Mouse (Mus musculus) 3134 (cell line): Measurements from ENCODE around the gene Edrf1.

Experiments used
- DNase-seq: peaks from one replicate; pipeline ENCODE4 v3.0.0-alpha.2; 2011; ENCODE audit warnings: low spot score; ENCODE audit not compliant: insufficient read length; ENCODE audit errors: extremely low read depth

Gene Edrf1

GRCm38 (mm10) chr7:133637361-133638305 lies at the start of gene Edrf1:
Gene Edrf1, plus strand, starts transcription at chr7:133637543.
- DNase-seq = peak; percentile 100

DNA sequence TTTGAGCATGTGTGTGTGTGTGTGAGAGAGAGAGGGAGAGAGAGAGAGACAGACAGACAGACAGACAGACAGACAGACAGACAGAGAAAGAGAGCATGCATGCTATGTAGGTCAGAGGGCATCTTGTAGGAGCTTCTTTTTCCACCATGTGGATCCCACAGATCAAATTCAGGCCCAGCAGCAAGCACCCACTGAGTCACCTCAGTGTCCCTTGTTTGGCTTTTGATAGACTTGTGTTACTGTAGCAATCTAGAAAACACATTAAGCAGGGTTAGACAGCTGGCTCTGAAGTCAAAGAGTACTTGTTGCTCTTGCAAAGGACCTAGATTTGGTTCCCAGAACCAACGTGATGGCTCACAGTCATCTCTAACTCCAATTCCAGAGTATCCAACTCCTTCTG lies 45.6 kb upstream of the Edrf1 start:
- no peak for DNase-seq

GRCm38 (mm10) chr7:133600558-133600957 lies 36.8 kb upstream of the Edrf1 start:
- DNase-seq = no peak

DNA sequence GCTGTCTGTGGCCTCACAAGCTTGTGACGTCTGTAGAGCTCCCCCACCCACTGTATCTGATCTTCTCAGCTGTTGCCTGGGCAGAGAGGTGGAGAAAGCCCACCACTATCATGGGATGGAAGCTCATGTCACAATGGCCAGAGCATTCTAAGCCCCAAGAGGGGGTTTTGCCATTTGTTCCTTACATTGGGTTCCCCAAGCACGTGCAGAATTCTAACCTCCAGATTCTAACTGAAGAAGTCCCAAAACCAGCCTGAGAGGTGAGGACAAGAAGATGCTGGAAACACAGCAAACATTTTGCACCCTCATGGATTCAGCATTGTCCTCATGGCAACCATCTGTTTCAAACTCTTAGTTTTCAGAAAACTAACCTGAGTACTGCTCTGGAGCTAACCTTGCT lies 35.3 kb upstream of the Edrf1 start, which contains the start of gene Tex36:
Gene Tex36, minus strand, starts transcription at position 101 of the 400 bp plus-strand sequence.
- DNase-seq = no peak

GRCm38 (mm10) chr7:133603156-133603555 lies 34.2 kb upstream of the Edrf1 start:
- DNase-seq = no peak

GRCm38 (mm10) chr7:133604427-133605081 lies 32.8 kb upstream of the Edrf1 start:
- DNase-seq = no peak

DNA sequence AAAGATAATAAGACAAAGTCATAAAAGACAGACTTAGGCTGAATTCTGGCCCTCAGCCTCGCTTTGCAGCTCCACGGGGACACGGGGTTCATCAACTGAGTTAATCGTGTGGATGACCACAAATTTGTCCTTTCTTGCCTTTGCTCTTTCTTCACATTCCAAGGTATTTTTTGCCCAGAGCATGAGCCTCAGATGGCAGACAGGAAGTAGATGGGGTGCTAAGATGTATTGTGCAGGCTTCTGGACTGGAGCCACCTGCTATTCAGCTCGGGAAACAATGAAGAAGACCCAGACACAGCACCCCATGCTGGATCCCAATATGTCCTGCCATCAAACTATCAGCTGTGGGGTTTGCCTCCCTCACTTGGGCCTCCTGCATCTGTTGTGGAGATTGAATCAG lies 30.0 kb upstream of the Edrf1 start:
- no peak for DNase-seq

GRCm38 (mm10) chr7:133607883-133608575 lies 29.3 kb upstream of the Edrf1 start:
- no peak for DNase-seq

DNA sequence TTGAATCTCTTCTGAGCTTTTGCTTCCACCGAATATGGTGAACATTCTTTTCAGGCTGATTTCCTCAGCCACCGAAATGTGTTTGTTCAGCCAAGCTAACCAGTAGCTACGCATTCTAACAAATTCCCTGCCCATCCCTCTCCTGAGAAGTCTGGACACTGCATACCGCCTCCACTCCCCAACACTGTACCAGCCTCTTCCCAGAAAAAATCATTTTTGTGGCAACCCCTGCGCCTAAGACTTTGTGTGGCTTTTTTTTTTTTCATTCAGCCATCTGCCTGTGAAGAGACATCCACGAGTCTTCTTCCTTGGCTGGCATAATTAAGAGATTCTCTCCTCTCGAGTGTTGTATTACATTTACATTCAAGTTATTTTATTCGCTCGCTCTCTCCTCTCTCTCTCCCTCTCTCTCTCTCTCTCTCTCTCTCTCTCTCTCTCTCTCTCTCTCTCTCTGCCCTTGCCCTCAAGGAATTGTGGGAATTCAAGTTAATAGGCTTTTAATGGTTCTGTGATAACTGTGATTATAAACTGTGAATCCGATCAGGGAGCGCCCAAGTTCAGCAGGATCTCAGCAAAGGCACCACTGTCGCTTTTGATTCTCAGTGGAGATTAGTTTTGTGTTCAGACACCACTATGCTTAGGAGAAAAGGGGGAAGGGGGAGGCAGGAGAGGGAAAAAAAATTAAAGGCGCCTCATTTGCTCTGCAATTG lies 28.6 kb upstream of the Edrf1 start:
- DNase-seq = no peak

DNA sequence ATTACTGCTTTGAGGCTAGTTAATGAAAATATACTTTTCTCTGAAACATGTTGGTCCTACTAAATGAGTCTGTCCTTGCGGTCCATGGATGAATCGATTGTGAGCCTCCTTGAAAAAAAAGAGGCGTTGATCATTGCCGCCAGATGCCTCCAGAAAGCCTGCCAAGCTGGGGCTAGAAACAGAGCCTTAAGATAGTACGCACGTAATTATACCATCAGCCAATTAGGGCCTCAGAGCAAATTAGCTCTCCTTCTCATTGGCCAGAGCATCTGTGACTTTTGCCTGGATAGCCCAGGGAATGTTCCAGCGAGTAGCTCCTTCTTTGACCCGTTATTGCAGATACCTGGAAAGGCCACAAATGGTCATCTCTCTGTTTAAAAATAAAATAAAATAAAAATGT lies 27.8 kb upstream of the Edrf1 start:
- no peak for DNase-seq

- no peak for DNase-seq
Observed at GRCm38 (mm10) chr7:133612981-133613380, 24.4 kb upstream of the Edrf1 start.

DNA sequence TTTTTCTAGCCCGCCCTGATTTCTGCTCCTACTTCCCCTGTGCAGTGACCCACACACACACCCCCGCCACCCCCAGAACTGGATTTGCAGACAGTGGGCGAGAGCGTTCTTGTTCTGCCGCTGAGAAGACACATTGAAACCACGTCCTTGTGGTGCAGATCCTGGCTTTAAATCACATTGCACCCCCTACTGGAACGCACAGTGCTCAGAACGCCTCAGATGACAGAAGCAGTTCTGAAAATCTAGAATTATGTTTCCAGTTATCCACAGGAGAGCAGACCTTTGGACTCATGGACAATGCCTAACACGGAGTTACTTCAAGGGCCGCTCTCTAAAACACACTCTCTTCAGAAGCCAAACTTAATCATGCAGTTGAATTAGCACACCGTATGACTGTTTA lies 16.6 kb upstream of the Edrf1 start:
- no peak for DNase-seq

- DNase-seq = no peak
Observed at GRCm38 (mm10) chr7:133623226-133623625, 14.1 kb upstream of the Edrf1 start.

GRCm38 (mm10) chr7:133627184-133627936 lies 10.0 kb upstream of the Edrf1 start:
- no peak for DNase-seq

- DNase-seq = peak; percentile 20
Observed at GRCm38 (mm10) chr7:133630821-133631220, 6.5 kb upstream of the Edrf1 start.

DNA sequence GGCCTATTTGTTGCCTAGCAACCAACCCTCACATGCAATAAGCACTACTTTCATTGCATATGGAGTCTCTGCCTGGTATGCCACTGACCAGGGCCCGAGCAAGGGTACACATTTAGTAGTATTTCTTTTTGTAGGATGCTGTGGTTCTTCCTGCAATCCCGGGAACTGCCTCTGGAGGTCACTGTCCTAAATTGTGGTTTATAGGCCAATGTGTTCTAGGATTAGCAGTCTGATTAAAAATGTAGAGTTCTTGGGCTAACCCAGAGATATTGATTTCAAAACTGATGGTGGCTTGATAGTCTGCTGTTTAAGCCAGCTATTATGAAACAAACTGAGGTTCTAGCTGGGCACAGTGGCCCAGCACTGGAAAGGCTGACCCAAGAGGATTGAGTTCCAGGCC lies 4.9 kb upstream of the Edrf1 start:
- peak; percentile 22 for DNase-seq

GRCm38 (mm10) chr7:133634932-133635650 lies 2.3 kb upstream of the Edrf1 start:
- DNase-seq = no peak

DNA sequence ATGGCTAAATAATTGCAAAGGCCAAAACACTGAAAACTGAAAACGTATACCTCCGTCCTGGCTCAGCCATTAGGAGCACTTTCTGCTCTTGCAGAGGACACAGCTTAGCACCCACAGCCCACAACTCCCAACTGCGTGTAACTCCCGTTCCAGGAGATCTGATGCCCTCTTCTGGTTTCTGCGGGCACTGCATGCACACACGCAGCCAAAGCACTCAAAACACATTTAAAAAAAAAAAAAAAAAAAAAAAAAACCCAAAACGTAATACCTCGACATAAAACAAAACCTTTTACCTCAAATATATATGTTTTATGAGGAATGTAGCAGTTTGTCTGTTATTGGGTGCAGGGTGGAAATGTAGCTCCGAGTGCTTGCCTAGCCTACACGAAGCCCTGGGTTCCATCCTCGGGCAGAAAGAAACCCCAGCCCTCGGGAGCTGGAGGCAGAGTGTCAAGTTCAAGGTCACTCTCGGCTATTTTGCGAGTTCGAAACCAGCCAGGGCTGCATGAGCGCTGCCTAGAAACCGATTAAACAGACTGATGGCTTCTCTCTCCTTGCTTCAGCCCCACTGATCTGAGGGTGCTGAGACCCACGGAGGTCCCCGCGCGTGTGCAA lies 498 bp upstream of the Edrf1 start:
- DNase-seq = peak; percentile 63

DNA sequence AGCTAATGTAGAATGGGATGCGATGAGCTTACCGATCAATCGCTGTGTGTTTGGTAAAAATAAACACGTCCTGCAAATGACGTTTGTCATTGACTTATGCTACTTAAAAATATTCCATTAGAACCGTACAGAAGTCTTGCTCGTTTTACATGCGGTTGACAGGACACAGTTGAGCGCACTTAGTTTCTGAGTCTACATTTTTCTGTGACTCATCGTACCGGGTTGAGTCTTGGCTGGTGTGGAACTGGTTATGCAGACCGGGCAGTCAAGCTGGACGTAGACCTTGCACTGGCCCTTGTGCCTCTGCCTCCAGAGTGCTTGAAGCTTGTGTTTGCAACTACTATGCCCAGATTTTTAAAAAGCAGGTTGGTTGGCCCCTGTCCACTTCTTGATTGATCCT lies 963 bp downstream of the Edrf1 start:
- no peak for DNase-seq
